Mouse (Mus musculus) gastrocnemius, postnatal 4 days (tissue): ENCODE results near the gene Zfp746. TPM values are rescaled to one million over a fixed set of nuclear protein-coding genes. Genes with fewer than 3 reads are reported as not detected.

Experiments
- DNase-seq, 2 experiments: peaks; one replicate each; pipeline ENCODE4 v3.0.0; 2021 to 2022; ENCODE audit warnings: low spot score in 2 of 2, mixed read lengths in 2 of 2
- microRNA-seq: library from miRNA; unstranded; fragments of <30 nt; microRNA quantifications from one replicate; pipeline ENCODE4 v1.2.0, GENCODE M21; 2021
- total RNA-seq, 2 experiments: library from RNA; stranded (reverse); gene quantifications; 2 replicates each; pipeline ENCODE4 v1.2.3; 2021

The Zfp746 gene
- total RNA-seq, 2 experiments from 2014 or later = 19.1 to 22.8 TPM

GRCm38 (mm10) chr6:48047450-48048351 lies 38.7 kb downstream of the Zfp746 start:
- peak; percentile 32 to 39 for DNase-seq

GRCm38 (mm10) chr6:48047114-48047449 lies 39.3 kb downstream of the Zfp746 start:
- DNase-seq = no peak

GRCm38 (mm10) chr6:48032661-48033060 lies 53.7 kb downstream of the Zfp746 start:
- no peak for DNase-seq

- DNase-seq = no peak
Observed at GRCm38 (mm10) chr6:48025905-48026660, 60.3 kb downstream of the Zfp746 start.

GRCm38 (mm10) chr6:48024994-48025345 lies 61.4 kb downstream of the Zfp746 start:
- DNase-seq = no peak

DNA sequence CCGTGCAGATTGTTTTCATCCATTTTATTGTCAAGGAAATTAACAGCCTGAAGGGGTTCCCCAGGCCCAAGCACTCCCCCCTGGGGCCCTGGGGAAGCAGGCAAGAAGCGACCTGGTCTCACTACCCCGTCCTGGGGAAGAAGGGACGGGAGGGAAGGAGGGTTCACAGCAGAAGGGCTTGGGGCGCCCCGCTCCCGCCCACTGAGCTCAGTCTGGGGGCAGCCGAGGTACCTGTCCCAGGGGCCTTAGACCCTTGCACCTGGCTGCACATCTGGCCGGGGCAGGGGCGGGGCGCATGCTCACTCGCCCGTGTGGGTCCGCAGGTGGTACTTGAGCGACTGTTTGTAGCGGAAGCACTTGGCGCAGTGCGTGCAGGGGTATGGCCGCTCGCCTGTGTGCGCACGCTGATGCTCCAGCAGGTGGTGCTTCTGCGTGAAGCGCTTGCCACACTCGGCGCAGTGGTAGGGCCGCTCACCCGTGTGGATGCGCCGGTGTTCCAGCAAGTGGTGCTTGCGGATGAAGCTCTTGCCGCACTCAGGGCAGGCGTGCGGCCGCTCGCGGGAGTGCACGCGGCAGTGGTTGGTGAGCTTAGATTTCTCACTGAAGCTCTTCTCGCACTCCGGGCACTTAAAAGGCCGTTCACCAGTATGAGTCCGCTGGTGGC lies 61.9 kb downstream of the Zfp746 start:
- DNase-seq = no peak

GRCm38 (mm10) chr6:48022672-48023071 lies 63.7 kb downstream of the Zfp746 start:
- DNase-seq = no peak

- DNase-seq = no peak
Observed at GRCm38 (mm10) chr6:48021678-48022077, 64.7 kb downstream of the Zfp746 start.

- no peak for DNase-seq
Observed at GRCm38 (mm10) chr6:48020006-48020405, 66.4 kb downstream of the Zfp746 start.

DNA sequence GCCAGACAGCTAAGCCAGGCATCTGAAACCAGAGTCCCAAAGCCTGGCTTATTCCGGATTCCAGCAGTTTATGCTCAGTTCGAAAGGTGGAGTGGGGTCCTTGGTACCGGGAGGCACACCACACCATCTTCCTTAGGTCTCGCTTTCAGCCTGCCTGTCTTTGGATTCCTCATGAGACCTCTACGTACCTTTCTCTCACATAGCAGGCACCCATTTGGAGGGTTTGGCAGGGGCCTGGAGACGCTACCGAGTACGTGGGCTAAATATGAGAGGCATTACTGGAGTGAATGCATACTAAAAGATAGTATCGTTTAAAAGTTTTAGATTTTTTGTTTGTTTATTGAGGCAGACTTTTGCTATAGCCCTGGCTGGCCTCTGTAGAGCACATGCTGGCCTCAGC lies 69.6 kb downstream of the Zfp746 start:
- no peak for DNase-seq

DNA sequence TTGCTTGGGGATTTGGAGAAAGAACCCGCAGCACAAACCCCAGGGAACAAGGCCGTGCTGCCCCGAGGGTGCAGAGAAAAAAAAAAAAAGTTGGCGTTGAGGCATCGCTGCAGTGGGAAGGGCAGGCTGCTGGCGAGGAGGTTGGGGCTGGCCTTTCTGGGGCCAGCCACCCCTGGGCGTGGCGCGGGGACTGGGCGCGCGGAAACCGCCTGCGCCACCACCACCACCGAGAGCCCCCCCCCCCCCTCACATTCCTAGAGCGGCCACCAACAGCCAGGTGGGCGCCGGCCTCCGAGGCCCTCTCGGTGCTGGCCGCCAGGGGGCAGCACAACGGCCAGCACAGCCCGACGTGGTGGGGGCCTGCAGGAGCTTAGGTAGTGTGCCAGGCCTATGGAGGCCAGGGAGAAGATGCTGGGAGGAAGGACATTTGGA lies 70.3 kb downstream of the Zfp746 start:
- peak; percentile 61 to 68 for DNase-seq

Small RNA genes lying within 50 kb of the gene (microRNA-seq; reads per million reads assigned to microRNA genes)
- not detected for gene Gm24563

Other genes starting within 250 kb of the Zfp746 start
- gene Zfp282, start 209.4 kb downstream of the Zfp746 start, total RNA-seq = 10 to 100 TPM; 14.2 to 15.2 TPM
- 10 to 100 TPM; 13.0 to 14.5 TPM for gene Zfp212, start 166.1 kb downstream of the Zfp746 start, total RNA-seq
- 1 to 10 TPM; 5.5 to 8.0 TPM for gene Zfp956, start 133.2 kb downstream of the Zfp746 start, total RNA-seq
- gene Zfp777, start 37.7 kb downstream of the Zfp746 start, total RNA-seq = 10 to 100 TPM; 25.8 to 26.4 TPM